Mouse (Mus musculus): ENCODE data around the gene Naip6. TPM values are rescaled to one million over a fixed set of nuclear protein-coding genes. Genes with fewer than 3 reads are reported as not detected.

The Naip6 gene
- total and polyA plus RNA-seq, 3 experiments, result 0.12 to 0.78 TPM; not detected in 1

Other genes starting within 250 kb of the Naip6 start
- 23.3 and 27.2 TPM in 2 replicates for gene Bdp1, start 213.6 kb downstream of the Naip6 start, total RNA-seq (2012; rRNA removed)
- 10 to 100 TPM; 19.7 to 73.2 TPM for gene Bdp1, start 213.6 kb downstream of the Naip6 start, polyA plus RNA-seq (2012; ENCODE audit: insufficient read depth in 1 of 2, insufficient read length in 2 of 2, low read depth in 1 of 2, low replicate concordance in 2 of 2, missing spikeins in 1 of 2)
- 26.4 and 36.8 TPM in 2 replicates for gene Serf1, start 209.7 kb downstream of the Naip6 start, total RNA-seq (2012; rRNA removed)
- gene Serf1, start 209.7 kb downstream of the Naip6 start, polyA plus RNA-seq (2012; ENCODE audit: insufficient read depth in 1 of 2, insufficient read length in 2 of 2, low read depth in 1 of 2, low replicate concordance in 2 of 2, missing spikeins in 1 of 2), result 10 to 100 TPM in 1 of 2 experiments, not detected in 1; 57.6 TPM
- 47.5 and 49.0 TPM in 2 replicates for gene Smn1, start 192.8 kb downstream of the Naip6 start, total RNA-seq (2012; rRNA removed)
- gene Smn1, start 192.8 kb downstream of the Naip6 start, polyA plus RNA-seq (2012; ENCODE audit: insufficient read depth in 1 of 2, insufficient read length in 2 of 2, low read depth in 1 of 2, low replicate concordance in 2 of 2, missing spikeins in 1 of 2), result 100 to 1,000 TPM in 1 of 2 experiments, not detected in 1; 124 TPM
- 2.4 and 2.5 TPM in 2 replicates for gene Naip2, start 115.6 kb downstream of the Naip6 start, total RNA-seq (2012; rRNA removed)
- 1 to 10 TPM in 1 of 2 experiments, not detected in 1; 4.0 TPM for gene Naip2, start 115.6 kb downstream of the Naip6 start, polyA plus RNA-seq (2012; ENCODE audit: insufficient read depth in 1 of 2, insufficient read length in 2 of 2, low read depth in 1 of 2, low replicate concordance in 2 of 2, missing spikeins in 1 of 2)
- gene Naip5, start 71.4 kb downstream of the Naip6 start, total RNA-seq (2012; rRNA removed), result under 0.01 and 0.07 TPM in 2 replicates
- gene Naip5, start 71.4 kb downstream of the Naip6 start, polyA plus RNA-seq (2012; ENCODE audit: insufficient read depth in 1 of 2, insufficient read length in 2 of 2, low read depth in 1 of 2, low replicate concordance in 2 of 2, missing spikeins in 1 of 2), result under 1 TPM in 1 of 2 experiments, not detected in 1; 0.29 TPM
- gene Naip1, start 135.2 kb upstream of the Naip6 start, total RNA-seq (2012; rRNA removed), result not detected in 2 replicates
- under 1 TPM in 1 of 2 experiments, not detected in 1; 0.01 TPM for gene Naip1, start 135.2 kb upstream of the Naip6 start, polyA plus RNA-seq (2012; ENCODE audit: insufficient read depth in 1 of 2, insufficient read length in 2 of 2, low read depth in 1 of 2, low replicate concordance in 2 of 2, missing spikeins in 1 of 2)
- gene Gtf2h2, start 174.9 kb upstream of the Naip6 start, total RNA-seq (2012; rRNA removed), result 43.0 and 47.2 TPM in 2 replicates
- 10 to 100 TPM in 1 of 2 experiments, not detected in 1; 71.6 TPM for gene Gtf2h2, start 174.9 kb upstream of the Naip6 start, polyA plus RNA-seq (2012; ENCODE audit: insufficient read depth in 1 of 2, insufficient read length in 2 of 2, low read depth in 1 of 2, low replicate concordance in 2 of 2, missing spikeins in 1 of 2)
- 0.23 and 0.31 TPM in 2 replicates for gene Ocln, start 235.0 kb upstream of the Naip6 start, total RNA-seq (2012; rRNA removed)
- gene Ocln, start 235.0 kb upstream of the Naip6 start, polyA plus RNA-seq (2012; ENCODE audit: insufficient read depth in 1 of 2, insufficient read length in 2 of 2, low read depth in 1 of 2, low replicate concordance in 2 of 2, missing spikeins in 1 of 2), result under 1 TPM in 1 of 2 experiments, not detected in 1; 0.58 TPM

Measured in MEL (cell line).